Mouse (Mus musculus): Measurements from ENCODE around the gene Tomm40l.

DNA sequence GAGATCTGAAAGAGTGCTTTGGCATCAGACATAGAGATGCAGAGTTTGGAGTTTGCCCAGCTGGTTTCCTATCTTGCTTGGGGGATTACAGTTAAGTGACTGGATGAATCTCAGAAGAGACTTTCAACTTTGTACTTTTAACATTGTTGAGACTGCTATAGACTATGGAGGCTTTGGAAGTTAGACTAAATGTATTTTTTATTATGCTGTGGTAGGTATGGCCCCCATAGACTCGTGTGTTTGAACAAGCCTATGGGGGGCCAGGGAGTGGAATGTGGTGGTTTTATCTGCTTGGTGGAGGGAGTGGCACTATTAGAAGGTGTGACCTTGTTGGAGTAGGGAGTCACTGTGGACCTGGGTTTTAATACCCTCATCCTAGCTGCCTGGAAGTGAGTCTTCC is 22.8 kb downstream of the Tomm40l start:
- TF ChIP-seq GATA1 (IDR thresholded peaks at IDR 0.05; ENCODE audit: borderline replicate concordance, low read length), result no peak
- TF ChIP-seq CTCF (IDR thresholded peaks at IDR 0.05; ENCODE audit: low read depth, low read length), result no peak
- no peak for TF ChIP-seq TAL1 (conservative IDR thresholded peaks at IDR 0.05; ENCODE audit: low read depth, low read length)
